Mouse (Mus musculus) hindbrain, embryonic 16.5 days (tissue): ENCODE measurements at regions not wholly inside any gene's neighbourhood (a gene's known extent, or its start where the extent isn't known, plus 50 kb on each side); places are given as distances from the start of the nearest gene placed in this dataset.
A peak's percentile ranks its signal among the peaks of the same experiment; 100 is the strongest.

Experiments used
- ATAC-seq: fragments of 200-750 bp; cut with Nextera tagmentation; 2 replicates; pipeline ENCODE4 v1.8.0; 2017; ENCODE audit warnings: moderate TSS enrichment, moderate library complexity
- H3K27ac ChIP-seq: fragments of 300-500 bp; sonication (generic); 2 replicates; pipeline ENCODE4 v1.5.1; 2014; ENCODE audit warnings: low read depth, mild to moderate bottlenecking, control low read depth, low read length, moderate library complexity
- H3K27me3 ChIP-seq: fragments of 300-500 bp; sonication (generic); replicated peaks from 2 replicates; pipeline ENCODE4 v1.6.1; 2014; ENCODE audit warnings: low read length; ENCODE audit not compliant: control insufficient read depth, insufficient read depth
- H3K36me3 ChIP-seq: fragments of 300-500 bp; sonication (generic); 2 replicates; pipeline ENCODE4 v1.6.1; 2014; ENCODE audit warnings: mild to moderate bottlenecking, low read length, moderate library complexity, mixed read lengths; ENCODE audit not compliant: control insufficient read depth, insufficient read depth
- H3K4me1 ChIP-seq: fragments of 300-500 bp; sonication (generic); 2 replicates; pipeline ENCODE4 v1.6.1; 2014; ENCODE audit warnings: low read depth, low read length; ENCODE audit not compliant: control insufficient read depth, insufficient read depth
- H3K4me2 ChIP-seq: fragments of 300-500 bp; sonication (generic); 2 replicates; pipeline ENCODE4 v1.6.1; 2014; ENCODE audit warnings: mild to moderate bottlenecking, low read length, control low read depth, moderate library complexity
- H3K4me3 ChIP-seq: fragments of 300-500 bp; sonication (generic); 2 replicates; pipeline ENCODE4 v1.5.1; 2014; ENCODE audit warnings: mild to moderate bottlenecking, low read length, control low read depth, moderate library complexity
- H3K9ac ChIP-seq: fragments of 300-500 bp; sonication (generic); 2 replicates; pipeline ENCODE4 v1.6.1; 2014; ENCODE audit warnings: low read depth, mild to moderate bottlenecking, control low read depth, low read length, moderate library complexity
- H3K9me3 ChIP-seq: fragments of 300-500 bp; sonication (generic); 2 replicates; pipeline ENCODE4 v1.6.1; 2014; ENCODE audit warnings: mild to moderate bottlenecking, low read length, moderate library complexity; ENCODE audit not compliant: control insufficient read depth
- WGBS: fragments of 180-500 bp; shearing (Covaris S2); extraction: QIAGEN DNeasy Blood & Tissue Kit; methylation state at CpG from one replicate; pipeline ENCODE4 v1.1.7; 2014; 5-methylcytosine and 5-hydroxymethylcytosine counted together

DNA sequence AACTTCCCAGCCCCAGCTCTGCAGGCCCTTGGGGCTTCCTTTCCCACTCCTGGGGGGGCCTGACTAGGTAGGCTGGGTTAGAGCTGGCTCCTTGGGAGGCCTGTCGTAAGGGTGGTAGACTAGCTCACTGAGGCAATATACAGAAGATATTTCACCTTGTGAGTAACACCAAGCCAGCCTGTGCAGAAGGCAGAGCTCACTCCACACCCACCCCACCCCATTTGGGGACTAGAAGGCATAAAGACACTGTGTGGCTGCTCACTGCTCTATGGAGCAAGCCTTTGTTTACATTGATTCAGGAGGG is 485.8 kb downstream of the 1700129C05Rik start:
- no peaks in the 10 kb centered on the region for H3K4me1 ChIP-seq
- H3K4me2 ChIP-seq = no peak overlapping the region
- WGBS = 37% methylated on average over 1 of the region's 1 CpGs
- no peak overlapping the region for H3K27ac ChIP-seq
- no peak overlapping the region for H3K4me3 ChIP-seq
- no peak overlapping the region for H3K9ac ChIP-seq
- no peaks in the 10 kb centered on the region for H3K9me3 ChIP-seq
- no peak for ATAC-seq
- H3K36me3 ChIP-seq = no peaks in the 10 kb centered on the region
- no peaks in the 10 kb centered on the region for H3K27me3 ChIP-seq

- H3K9me3 ChIP-seq = no peaks in the 10 kb centered on the region
- H3K27ac ChIP-seq = no peak overlapping the region
- H3K36me3 ChIP-seq = no peaks in the 10 kb centered on the region
- WGBS = 23% methylated on average over 4 of the region's 4 CpGs
- no peaks in the 10 kb centered on the region for H3K4me1 ChIP-seq
- H3K4me3 ChIP-seq = no peak overlapping the region
- no peak overlapping the region for H3K9ac ChIP-seq
- no peak for ATAC-seq
- no peak overlapping the region for H3K4me2 ChIP-seq
- H3K27me3 ChIP-seq = no peaks in the 10 kb centered on the region
Observed at GRCm38 (mm10) chr14:58656212-58656934, 486.3 kb downstream of the 1700129C05Rik start.

DNA sequence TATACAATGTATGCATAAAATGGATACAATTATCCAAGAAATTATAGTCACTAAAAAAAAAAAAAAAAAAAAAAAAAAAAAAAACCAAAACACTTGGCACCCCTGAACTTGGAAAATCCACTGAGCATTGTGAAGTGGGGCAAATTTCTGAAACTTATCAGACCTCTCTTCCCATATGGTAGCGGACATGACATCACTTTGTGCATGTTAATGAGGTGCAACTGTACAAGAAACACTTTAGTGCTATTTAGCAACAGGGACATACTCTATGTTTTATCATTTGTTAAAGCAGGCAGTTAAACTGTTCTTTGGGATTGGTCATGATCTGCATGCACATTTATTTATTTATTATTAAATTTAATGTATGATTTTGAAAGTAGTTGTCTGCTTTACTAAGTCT is 489.7 kb downstream of the 1700129C05Rik start:
- Histone ChIP-seq H3K36me3 (no peaks in the 10 kb centered on the region), H3K9ac (no peak overlapping the region), H3K27ac (no peak overlapping the region), H3K4me2 (no peak overlapping the region), H3K4me1 (no peaks in the 10 kb centered on the region), H3K4me3 (no peak overlapping the region), H3K9me3 (no peaks in the 10 kb centered on the region), H3K27me3 (no peaks in the 10 kb centered on the region)
- WGBS = 89% methylated on average over 1 of the region's 1 CpGs
- ATAC-seq = no peak

GRCm38 (mm10) chr14:58652004-58652403 is 490.7 kb downstream of the 1700129C05Rik start:
- Histone ChIP-seq H3K4me3 (no peak overlapping the region), H3K36me3 (no peaks in the 10 kb centered on the region), H3K9me3 (no peaks in the 10 kb centered on the region), H3K9ac (no peak overlapping the region), H3K4me2 (no peak overlapping the region), H3K4me1 (no peaks in the 10 kb centered on the region), H3K27ac (no peak overlapping the region), H3K27me3 (no peaks in the 10 kb centered on the region)
- ATAC-seq = no peak
- 81% methylated on average over 3 of the region's 3 CpGs for WGBS

DNA sequence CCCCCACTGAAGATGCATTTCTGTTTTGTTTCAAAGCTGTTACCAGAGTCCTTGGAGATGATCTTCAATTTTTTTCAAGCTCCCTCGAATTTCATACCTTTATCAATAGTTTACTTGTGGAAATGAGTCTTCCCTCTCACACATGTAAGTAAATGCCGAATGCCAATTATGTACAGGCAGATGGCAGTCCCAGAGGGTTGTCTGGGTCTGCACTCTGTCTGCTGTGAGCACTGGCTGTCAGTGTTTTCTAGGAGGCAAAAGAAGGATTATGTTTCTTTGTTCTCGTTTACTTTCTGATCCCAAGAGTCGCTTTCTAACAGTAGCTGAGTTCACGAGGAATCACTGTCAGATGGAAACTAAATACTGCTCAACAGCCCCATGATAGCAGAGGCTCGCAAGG is 491.5 kb downstream of the 1700129C05Rik start:
- Histone ChIP-seq H3K4me1 (no peaks in the 10 kb centered on the region), H3K27me3 (no peaks in the 10 kb centered on the region), H3K4me3 (no peak overlapping the region), H3K4me2 (no peak overlapping the region), H3K27ac (no peak overlapping the region), H3K9me3 (no peaks in the 10 kb centered on the region), H3K36me3 (no peaks in the 10 kb centered on the region), H3K9ac (no peak overlapping the region)
- no peak for ATAC-seq
- 49% methylated on average over 6 of the region's 6 CpGs for WGBS

GRCm38 (mm10) chr14:58638337-58638696 is 504.4 kb downstream of the 1700129C05Rik start:
- H3K4me2 ChIP-seq = no peak overlapping the region
- ATAC-seq = no peak
- no peak overlapping the region for H3K4me3 ChIP-seq
- no peaks in the 10 kb centered on the region for H3K27me3 ChIP-seq
- no peak overlapping the region for H3K27ac ChIP-seq
- peaks cover 2% of the 10 kb centered on the region for H3K4me1 ChIP-seq
- 69% methylated on average over 7 of the region's 7 CpGs for WGBS
- H3K9me3 ChIP-seq = no peaks in the 10 kb centered on the region
- H3K36me3 ChIP-seq = no peaks in the 10 kb centered on the region
- no peak overlapping the region for H3K9ac ChIP-seq

DNA sequence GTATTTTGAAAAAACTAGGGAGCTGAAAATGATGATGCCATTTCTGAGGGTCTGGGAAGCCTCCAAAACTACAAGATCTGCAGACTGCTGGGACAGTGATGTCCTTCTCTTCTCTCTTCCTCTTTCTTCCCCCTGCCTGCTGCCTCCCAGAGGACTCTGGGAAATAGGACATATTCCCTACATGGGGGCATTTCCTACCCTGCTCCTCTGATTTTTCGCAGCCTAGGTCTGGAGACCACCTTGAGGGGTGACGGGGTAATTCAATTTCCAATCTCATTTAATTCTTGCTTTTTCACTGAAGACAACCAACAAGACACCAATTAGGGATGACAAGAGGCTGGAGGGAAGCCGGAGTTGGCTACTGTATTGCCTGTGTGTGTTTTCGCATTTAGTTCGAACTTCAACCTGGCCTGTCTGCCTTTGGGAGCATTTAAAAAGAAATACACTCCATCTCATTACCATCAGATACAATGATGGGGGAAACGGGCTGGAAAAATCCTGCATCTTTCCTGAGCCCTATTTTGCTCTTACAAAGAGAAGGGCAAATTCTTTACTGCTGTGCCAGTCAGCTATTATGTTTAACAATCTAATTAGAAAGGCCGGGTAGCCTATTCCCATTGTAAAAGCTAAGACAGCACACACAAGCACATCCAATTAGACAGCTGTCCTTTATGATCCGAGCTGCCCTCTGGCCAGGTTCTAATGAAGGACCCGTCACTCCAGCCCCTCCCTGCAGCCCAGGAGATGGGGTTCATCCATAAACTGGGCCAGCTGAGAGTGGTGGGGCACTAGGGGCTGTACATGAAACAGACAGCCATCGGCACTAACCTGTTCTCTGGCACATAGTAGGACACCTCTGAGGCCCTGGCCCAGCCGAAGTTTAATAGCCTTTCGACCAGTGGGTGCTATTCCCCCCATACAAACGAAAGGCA is 505.0 kb downstream of the 1700129C05Rik start:
- Histone ChIP-seq H3K4me2 (no peak overlapping the region), H3K4me1 (peaks cover 2% of the 10 kb centered on the region), H3K9me3 (no peaks in the 10 kb centered on the region), H3K27me3 (no peaks in the 10 kb centered on the region), H3K27ac (no peak overlapping the region), H3K4me3 (no peak overlapping the region), H3K36me3 (no peaks in the 10 kb centered on the region), H3K9ac (no peak overlapping the region)
- 32% methylated on average over 13 of the region's 13 CpGs for WGBS
- peak; percentile 34; the same call in 1 of the 2 replicates for ATAC-seq

DNA sequence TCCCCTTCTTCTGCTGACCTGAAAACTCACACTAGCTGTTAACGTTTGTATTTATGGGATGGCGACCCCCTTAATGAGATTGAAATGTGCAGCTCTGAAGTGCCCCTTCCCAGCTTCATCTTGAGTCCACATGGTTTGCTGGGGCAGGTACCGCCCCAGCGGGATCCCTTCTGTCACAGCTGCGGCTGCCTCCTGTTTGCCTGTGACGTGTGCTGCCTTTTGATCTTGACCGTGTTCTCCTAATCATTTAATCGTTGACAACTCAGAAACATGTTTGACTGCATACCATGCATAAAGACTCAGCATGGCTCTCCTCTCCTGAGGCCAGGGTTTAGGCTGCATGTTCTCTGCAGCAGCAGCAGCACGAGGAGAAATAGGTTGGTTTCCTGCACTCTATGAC is 511.5 kb downstream of the 1700129C05Rik start:
- Histone ChIP-seq H3K27me3 (no peaks in the 10 kb centered on the region), H3K27ac (no peak overlapping the region), H3K36me3 (no peaks in the 10 kb centered on the region), H3K4me2 (no peak overlapping the region), H3K4me1 (no peaks in the 10 kb centered on the region), H3K9me3 (no peaks in the 10 kb centered on the region), H3K9ac (no peak overlapping the region), H3K4me3 (no peak overlapping the region)
- ATAC-seq = no peak
- 38% methylated on average over 9 of the region's 9 CpGs for WGBS

DNA sequence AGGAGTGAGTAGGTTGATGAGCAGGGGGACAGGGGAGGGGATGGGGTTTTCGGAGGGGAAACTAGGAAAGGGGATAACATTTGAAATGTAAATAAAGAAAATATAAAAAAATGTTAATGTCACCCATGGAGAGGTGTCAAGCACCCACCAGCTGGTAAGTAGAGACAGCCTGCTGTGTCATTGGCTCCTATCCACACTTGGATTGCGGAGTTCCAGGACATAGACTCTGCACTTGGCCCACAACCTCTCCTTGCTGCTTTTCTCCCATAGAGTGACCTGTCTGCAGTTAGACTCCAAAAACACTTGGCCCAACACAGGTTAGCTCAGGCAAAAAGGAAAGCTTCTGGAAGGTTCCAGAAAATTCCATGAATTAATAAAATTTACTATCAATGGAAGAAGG is 514.4 kb downstream of the 1700129C05Rik start:
- H3K27ac ChIP-seq = no peak overlapping the region
- H3K36me3 ChIP-seq = no peaks in the 10 kb centered on the region
- no peak overlapping the region for H3K4me2 ChIP-seq
- H3K9me3 ChIP-seq = no peaks in the 10 kb centered on the region
- ATAC-seq = no peak
- H3K4me1 ChIP-seq = no peaks in the 10 kb centered on the region
- 77% methylated on average over 2 of the region's 2 CpGs for WGBS
- H3K27me3 ChIP-seq = no peaks in the 10 kb centered on the region
- no peak overlapping the region for H3K9ac ChIP-seq
- no peak overlapping the region for H3K4me3 ChIP-seq
